Mouse (Mus musculus): ENCODE measurements around the gene Gm21987.

Gene Gm21987

DNA sequence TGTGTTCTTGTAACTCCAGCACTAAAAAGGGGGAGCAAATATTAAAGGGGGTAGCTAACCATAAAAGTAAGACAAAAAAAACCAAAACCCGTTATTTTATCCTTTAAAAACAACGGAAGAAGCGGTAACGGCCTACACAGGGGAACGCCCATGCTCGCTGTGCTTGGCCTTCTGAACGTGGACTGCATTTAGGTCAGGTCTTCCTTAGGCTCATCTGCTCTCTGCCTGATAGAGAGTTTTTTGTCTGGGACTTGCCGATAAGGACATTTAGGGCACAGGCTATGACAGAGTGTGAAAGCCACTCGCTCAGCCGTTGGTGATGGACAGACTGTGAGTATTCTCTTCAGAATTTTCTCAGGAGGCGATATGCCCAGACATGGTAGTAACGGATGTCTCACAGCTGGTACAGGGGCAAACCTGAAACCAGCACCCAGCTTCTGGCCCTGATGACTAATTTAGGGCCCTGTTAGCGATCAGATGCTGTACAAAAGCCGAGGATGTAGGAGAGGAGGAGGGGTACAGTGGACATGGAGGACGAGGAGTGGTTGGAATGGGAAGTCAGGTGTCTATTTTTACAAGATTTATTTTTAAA, 25.0 kb downstream of the Gm21987 start:
- DNase-seq (ENCODE audit: low spot score in 2 of 2): peak; percentile 56 to 73

- DNase-seq (ENCODE audit: low spot score in 2 of 2): no peak
These were observed 26.0 kb downstream of the Gm21987 start for GRCm38 (mm10) chr16:38372876-38373275.

GRCm38 (mm10) chr16:38373439-38373838, 26.6 kb downstream of the Gm21987 start:
- DNase-seq (ENCODE audit: low spot score in 2 of 2): no peak

GRCm38 (mm10) chr16:38373941-38374340, 27.1 kb downstream of the Gm21987 start:
- no peak for DNase-seq (ENCODE audit: low spot score in 2 of 2)

DNA sequence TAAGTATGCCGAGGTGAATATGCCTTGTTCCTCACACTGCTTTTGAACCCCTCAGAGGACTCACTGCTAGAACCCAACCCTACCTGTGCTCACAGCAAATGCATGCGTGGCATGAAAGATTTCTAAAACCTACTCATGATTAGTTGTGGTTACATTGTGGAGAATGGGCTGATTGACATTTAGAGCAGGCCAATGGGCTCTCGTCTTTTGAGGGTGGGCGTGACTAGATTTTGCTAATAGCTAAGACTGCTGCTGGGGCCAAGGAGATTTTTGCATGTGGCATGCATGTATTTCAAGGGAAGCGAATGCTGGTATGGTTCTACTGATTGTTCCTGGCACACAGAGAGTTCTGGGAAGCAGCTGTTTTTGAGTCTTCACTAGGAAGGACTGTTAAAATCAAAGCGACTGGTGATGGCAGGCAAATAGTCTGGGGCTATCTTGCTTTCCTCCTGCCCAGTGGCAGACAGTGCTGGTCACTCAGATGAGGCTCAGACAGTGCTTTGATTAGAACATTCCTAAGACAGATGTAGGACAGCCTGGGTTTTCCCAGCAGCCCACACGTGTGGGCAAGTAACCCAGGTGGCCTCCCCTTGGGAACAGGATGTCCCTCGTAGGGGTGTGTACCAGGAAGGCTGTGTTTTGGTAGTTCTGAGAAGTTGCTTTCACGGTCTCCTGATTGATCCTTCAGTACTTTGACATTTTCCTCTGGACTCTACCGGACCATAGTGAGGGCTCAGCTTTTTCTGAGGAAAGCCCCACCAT, 27.7 kb downstream of the Gm21987 start:
- DNase-seq (ENCODE audit: low spot score in 2 of 2): peak in 1 of 2 experiments; percentile 43

- DNase-seq (ENCODE audit: low spot score in 2 of 2): no peak
These were observed 28.3 kb downstream of the Gm21987 start for GRCm38 (mm10) chr16:38375182-38375581.

GRCm38 (mm10) chr16:38376163-38376840, 29.5 kb downstream of the Gm21987 start:
- DNase-seq (ENCODE audit: low spot score in 2 of 2): peak; percentile 33 to 34

- no peak for DNase-seq (ENCODE audit: low spot score in 2 of 2)
These were observed 30.0 kb downstream of the Gm21987 start for GRCm38 (mm10) chr16:38376841-38377249.

DNA sequence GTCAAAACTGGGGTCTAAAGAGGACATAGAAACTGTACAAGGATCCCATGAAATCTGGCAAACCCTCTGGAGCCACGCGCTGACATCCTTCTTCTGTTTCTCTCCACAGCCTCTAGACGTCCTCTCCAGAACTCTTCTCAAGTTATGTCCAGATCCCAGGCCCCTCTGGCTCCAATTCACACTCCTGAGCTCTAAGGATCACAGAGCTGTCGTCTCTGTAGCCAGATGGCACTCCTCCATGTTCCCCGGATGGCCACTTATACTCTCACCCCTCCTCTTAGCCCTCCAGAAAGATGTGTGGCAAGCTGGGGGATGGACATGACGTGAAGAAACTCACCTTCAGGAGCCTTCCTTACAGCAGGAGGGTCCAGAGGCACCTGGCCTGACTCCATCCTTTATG, 30.7 kb downstream of the Gm21987 start:
- no peak for DNase-seq (ENCODE audit: low spot score in 2 of 2)

DNA sequence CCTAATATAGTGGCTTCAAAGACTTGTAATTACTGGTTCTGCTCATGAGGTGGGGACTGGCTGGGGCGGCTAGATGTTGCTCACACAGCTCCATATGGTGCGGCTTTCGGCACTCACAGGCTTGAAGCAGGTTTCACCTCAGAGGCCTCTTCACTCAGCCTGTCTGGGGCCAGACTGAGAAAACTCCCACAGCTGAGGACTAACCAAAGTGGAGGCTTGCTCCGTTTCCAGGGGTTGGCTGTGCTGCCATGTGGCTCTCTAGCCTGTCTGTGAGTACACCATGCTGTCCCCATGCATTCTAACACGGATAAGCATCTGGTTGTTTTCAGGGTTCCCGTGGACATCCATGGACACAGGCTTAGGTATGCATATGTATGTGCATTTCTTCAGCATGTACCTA, 31.8 kb downstream of the Gm21987 start:
- no peak for DNase-seq (ENCODE audit: low spot score in 2 of 2)

DNA sequence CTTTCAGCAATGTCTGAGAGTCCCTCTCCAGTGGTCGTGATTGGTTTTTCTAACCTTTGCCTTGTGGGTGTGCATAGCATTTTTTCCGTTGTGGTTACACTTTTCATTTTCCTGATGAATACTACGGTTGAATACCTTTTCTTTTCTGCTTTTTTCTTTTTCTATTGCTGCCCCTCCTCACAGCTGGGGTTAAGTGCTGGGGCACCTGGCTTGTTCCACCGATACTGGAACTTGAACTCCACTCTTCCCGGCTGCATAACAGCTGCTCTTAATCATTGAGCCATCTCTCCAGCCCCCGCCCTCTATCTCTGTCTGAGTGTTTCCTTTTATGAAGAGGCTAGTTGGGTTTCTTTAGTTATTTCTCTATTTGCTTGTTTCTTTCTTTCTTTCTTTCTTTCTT, 32.2 kb downstream of the Gm21987 start:
- DNase-seq (ENCODE audit: low spot score in 2 of 2): no peak

DNA sequence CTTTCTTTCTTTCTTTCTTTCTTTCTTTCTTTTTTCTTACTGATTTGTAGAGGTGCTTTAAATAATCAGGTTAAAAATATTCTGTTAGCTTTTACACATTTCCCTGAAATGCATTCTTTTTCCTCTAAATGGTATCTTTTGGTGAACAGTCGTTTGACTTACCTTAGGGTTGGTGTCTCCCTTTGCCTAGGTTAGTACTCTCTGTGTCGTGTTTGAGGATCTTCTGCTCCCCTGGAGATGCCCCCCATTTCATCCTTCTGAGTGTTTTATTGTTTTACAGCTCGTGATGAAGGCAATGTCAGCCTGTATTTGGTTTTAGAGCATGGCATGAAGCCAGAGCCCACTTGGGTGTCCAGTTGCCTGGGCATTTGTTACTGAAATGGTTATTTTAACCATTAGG, 32.7 kb downstream of the Gm21987 start:
- no peak for DNase-seq (ENCODE audit: low spot score in 2 of 2)

GRCm38 (mm10) chr16:38379926-38380325, 33.1 kb downstream of the Gm21987 start:
- no peak for DNase-seq (ENCODE audit: low spot score in 2 of 2)

- no peak for DNase-seq (ENCODE audit: low spot score in 2 of 2)
These were observed 36.8 kb downstream of the Gm21987 start for GRCm38 (mm10) chr16:38383683-38384082.

- DNase-seq (ENCODE audit: low spot score in 2 of 2): no peak
These were observed 38.4 kb downstream of the Gm21987 start for GRCm38 (mm10) chr16:38385184-38385634.

GRCm38 (mm10) chr16:38385700-38386099, 38.9 kb downstream of the Gm21987 start:
- no peak for DNase-seq (ENCODE audit: low spot score in 2 of 2)

DNA sequence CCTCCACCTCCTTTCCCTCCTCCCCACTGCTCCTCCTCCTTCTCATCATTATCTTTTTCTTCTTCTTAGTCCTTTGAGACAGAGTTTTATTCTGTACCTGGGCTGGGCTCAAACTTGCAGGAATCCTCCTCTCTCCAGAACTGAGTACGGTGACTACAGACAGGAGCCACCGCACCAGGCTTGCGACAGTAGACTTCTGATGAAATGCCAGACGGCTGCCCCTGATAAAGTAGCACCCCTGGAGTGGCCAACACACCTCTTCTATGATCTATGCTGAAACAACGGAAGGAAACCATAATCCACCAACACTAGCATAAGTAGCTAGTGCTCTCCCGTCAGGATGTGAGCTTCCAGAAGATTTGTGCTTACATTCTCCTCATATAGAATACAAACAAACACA, 40.5 kb downstream of the Gm21987 start:
- no peak for DNase-seq (ENCODE audit: low spot score in 2 of 2)

GRCm38 (mm10) chr16:38388757-38389156, 41.9 kb downstream of the Gm21987 start:
- no peak for DNase-seq (ENCODE audit: low spot score in 2 of 2)

- no peak for DNase-seq (ENCODE audit: low spot score in 2 of 2)
These were observed 42.5 kb downstream of the Gm21987 start for GRCm38 (mm10) chr16:38389284-38389893.

DNA sequence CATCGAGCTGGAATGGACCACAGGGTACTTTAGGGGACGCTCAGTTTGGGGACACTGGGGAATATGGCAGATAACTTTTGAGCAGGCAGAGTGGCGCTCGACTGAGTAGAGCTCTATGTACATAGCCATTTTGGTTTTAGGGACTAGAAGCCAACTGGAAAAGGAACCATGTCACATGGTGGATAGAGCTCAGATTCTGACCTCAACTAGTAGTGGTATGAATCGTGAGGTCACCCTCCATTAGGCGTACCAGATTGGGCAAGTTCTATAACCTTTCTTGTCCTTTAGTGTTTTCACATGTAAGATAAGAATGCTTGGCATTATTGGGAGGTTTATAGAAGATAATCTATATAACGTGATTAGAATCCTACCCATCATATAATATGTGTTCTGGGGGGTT, 43.5 kb downstream of the Gm21987 start:
- DNase-seq (ENCODE audit: low spot score in 2 of 2): no peak

DNA sequence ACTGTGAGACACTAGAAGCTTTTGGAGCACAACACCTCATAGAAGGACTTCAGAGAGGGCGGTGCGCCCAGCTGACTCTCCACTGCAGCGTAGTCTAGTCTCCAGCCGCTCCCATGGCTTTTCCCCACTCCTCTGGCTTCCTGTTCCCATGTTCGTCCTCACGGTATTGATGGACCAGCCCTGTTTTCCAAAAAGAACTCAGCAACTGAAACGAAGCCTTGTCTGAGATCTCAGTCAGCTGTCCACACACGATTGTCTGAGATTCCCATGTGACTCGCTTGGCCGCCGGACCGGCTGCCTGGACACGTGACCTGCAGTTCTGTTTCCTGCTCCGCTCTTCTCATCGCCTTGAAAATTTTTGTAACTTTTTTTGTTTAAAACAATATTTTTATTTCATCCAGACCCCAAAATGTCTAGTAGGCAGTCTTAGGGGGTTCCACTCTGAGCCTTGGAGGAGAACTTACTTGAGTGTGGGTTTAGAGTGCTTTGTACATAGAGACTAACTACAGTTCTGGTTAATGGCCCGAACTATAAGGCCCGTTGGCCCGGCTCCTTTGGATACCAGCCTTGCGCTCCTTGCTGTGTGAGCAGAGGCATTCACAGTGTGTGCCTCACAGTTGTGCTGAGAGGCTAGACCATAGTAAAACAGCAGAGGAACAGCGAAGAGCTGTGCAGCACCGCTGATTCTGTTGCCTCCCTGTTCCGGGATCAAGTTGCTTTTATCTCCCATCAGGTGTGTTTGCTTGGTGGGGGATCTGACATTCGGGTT, 45.5 kb downstream of the Gm21987 start:
- DNase-seq (ENCODE audit: low spot score in 2 of 2): no peak

- DNase-seq (ENCODE audit: low spot score in 2 of 2): no peak
These were observed 47.4 kb downstream of the Gm21987 start for GRCm38 (mm10) chr16:38394191-38394618.

All from spleen, postnatal 36 days (tissue).